Mouse (Mus musculus): ENCODE measurements around the gene Guca1a.
"Not testable (repeated sequence)": the region's sequence is repeated elsewhere in the genome, so short reads cannot be mapped to it uniquely, and the experiment has no call there.

GRCm38 (mm10) chr17:47422616-47423015, 22.2 kb upstream of the Guca1a start:
- not testable (repeated sequence) for TF ChIP-seq POLR2A (IDR thresholded peaks at IDR 0.05; ENCODE audit: low read depth, low read length); CHD2 (IDR thresholded peaks at IDR 0.05; ENCODE audit: low read length); MAX (IDR thresholded peaks at IDR 0.05; ENCODE audit: low read length); HCFC1 (IDR thresholded peaks at IDR 0.05; ENCODE audit: low read depth, low read length)
